In genomic region chr14:121446951-121447350, GRCm38 (mm10) we compare ENCODE assay signal across 8 mouse cellular contexts. TPM values are rescaled to one million over a fixed set of nuclear protein-coding genes. Genes with fewer than 3 reads are reported as not detected.
DNase-seq lines count a peak whose midpoint lies in the region; ATAC-seq and TF ChIP-seq lines count a peak whose summit lies in the region.

No protein-coding gene starts in this region.

- H3K9me3 ChIP-seq in E14TG2a.4 (ENCODE audit: low read length), result peaks cover 2% of the 10 kb centered on the region
- H3K9me3 ChIP-seq in hindbrain, embryonic 15.5 days, result no peaks in the 10 kb centered on the region

- ATAC-seq in frontal cortex, adult (ENCODE audit: low TSS enrichment), result peak; percentile 69
- ATAC-seq in hindbrain, embryonic 15.5 days (ENCODE audit: low FRiP score, low read depth), result peak; percentile 89

- no peak for DNase-seq in frontal cortex, adult 2 months (ENCODE audit: extremely low spot score in 1 of 2, low spot score in 1 of 2)
- DNase-seq in embryo, embryonic 11 days, result peak; percentile 70
- peak; percentile 53 for DNase-seq in neural tube, embryonic 10.5 days (ENCODE audit: extremely low spot score, low spot score)
- DNase-seq in adrenal gland, postnatal 14 days, result no peak
- no peak for DNase-seq in urinary bladder, postnatal 10 days (ENCODE audit: low spot score)

- H3K27ac ChIP-seq in hindbrain, embryonic 15.5 days (replicated peaks), result no peak overlapping the region

- no peak overlapping the region for H3K9ac ChIP-seq in hindbrain, embryonic 15.5 days

- peak overlapping the region; percentile 49; the same call in 1 of the 2 replicates for H3K4me3 ChIP-seq in E14TG2a.4 (replicated peaks; ENCODE audit: low read length)
- H3K4me3 ChIP-seq in hindbrain, embryonic 15.5 days, result peak overlapping the region; percentile 31

- H3K4me1 ChIP-seq in E14TG2a.4 (replicated peaks; ENCODE audit: low read depth, low read length), result peaks cover 29% of the 10 kb centered on the region
- peaks cover 7% of the 10 kb centered on the region for H3K4me1 ChIP-seq in hindbrain, embryonic 15.5 days (replicated peaks)

- no peak for TF ChIP-seq CTCF in E14TG2a.4 (conservative IDR thresholded peaks at IDR 0.05; ENCODE audit: low read length)

- WGBS in hindbrain, embryonic 15.5 days, result 13% methylated on average over 9 of the region's 9 CpGs

- peak overlapping the region; percentile 53 for H3K4me2 ChIP-seq in hindbrain, embryonic 15.5 days

- H3K27me3 ChIP-seq in E14TG2a.4 (ENCODE audit: insufficient read depth, low read length), result no peaks in the 10 kb centered on the region
- H3K27me3 ChIP-seq in hindbrain, embryonic 15.5 days, result 0 out of 2 replicates have a peak, but pooled peaks cover 2% of the 10 kb centered on the region

- no peaks in the 10 kb centered on the region for H3K36me3 ChIP-seq in E14TG2a.4 (ENCODE audit: insufficient read depth, low read length)
- no peaks in the 10 kb centered on the region for H3K36me3 ChIP-seq in hindbrain, embryonic 15.5 days

RNA-seq across cellular contexts. Expression of gene Slc15a1, which starts 58.1 kb away (rescaled TPM):
- polyA plus RNA-seq in frontal cortex, adult 2 months (2012; rRNA removed), result 0.04 TPM in 1 of 2 replicates, not detected in the other
- polyA plus RNA-seq in hindbrain, embryonic 15.5 days (2015; fragmentation: Nextera tagmentation; extraction: Ambion mirVana), result 0.06 and 0.08 TPM in 2 replicates
- total RNA-seq in adrenal gland, postnatal 14 days (2021), result 0.22 and 0.23 TPM in 2 replicates

Comparison
In these comparisons a context has a peak if more than half of its experiments do, and no peak if none do; other contexts are left out.
1. DNase-seq: peak in embryo, embryonic 11 days (single experiment) and neural tube, embryonic 10.5 days (single experiment); none in frontal cortex, adult 2 months (0 of 2), adrenal gland, postnatal 14 days (single experiment) and urinary bladder, postnatal 10 days (single experiment).